Mouse (Mus musculus) CH12.LX (cell line): ENCODE data around the gene Tomm6.

ENCODE experiments used
- CTCF ChIP-seq, 2 experiments: IDR thresholded peaks in 1 of 2; conservative IDR thresholded peaks in 1 of 2; 2 replicates each; pipeline ENCODE4 v1.5.1; 2011 to 2012; ENCODE audit warnings: low read depth in 2 of 2, low read length in 2 of 2, improper control_type of control experiment in 1 of 2, inconsistent platforms in 1 of 2, mild to moderate bottlenecking in 1 of 2, moderate library complexity in 1 of 2
- E2F4 ChIP-seq: IDR thresholded peaks from 2 replicates; pipeline ENCODE4 v1.6.1; 2011; ENCODE audit warnings: low read depth, low read length, improper control_type of control experiment; ENCODE audit not compliant: insufficient replicate concordance
- EP300 ChIP-seq: IDR thresholded peaks from 2 replicates; pipeline ENCODE4 v1.6.1; 2011; ENCODE audit warnings: low read length, improper control_type of control experiment
- ETS1 ChIP-seq: conservative IDR thresholded peaks from 2 replicates; pipeline ENCODE4 v1.6.1; 2012; ENCODE audit warnings: low read depth, mild to moderate bottlenecking, inconsistent platforms, low read length, improper control_type of control experiment, moderate library complexity
- MYC ChIP-seq: IDR thresholded peaks from 2 replicates; pipeline ENCODE4 v1.6.1; 2011; ENCODE audit warnings: low read depth, mild to moderate bottlenecking, improper control_type of control experiment, low read length
- POLR2A ChIP-seq: IDR thresholded peaks from 2 replicates; pipeline ENCODE4 v1.6.1; 2011; ENCODE audit warnings: low read depth, mild to moderate bottlenecking, improper control_type of control experiment, low read length
- RAD21 ChIP-seq: IDR thresholded peaks from 2 replicates; pipeline ENCODE4 v1.6.1; 2011; ENCODE audit warnings: low read depth, mild to moderate bottlenecking, low read length, improper control_type of control experiment, moderate library complexity
- USF1 ChIP-seq: IDR thresholded peaks from 2 replicates; pipeline ENCODE4 v1.6.1; 2014; ENCODE audit warnings: low read depth, mild to moderate bottlenecking, inconsistent platforms, low read length, improper control_type of control experiment

DNA sequence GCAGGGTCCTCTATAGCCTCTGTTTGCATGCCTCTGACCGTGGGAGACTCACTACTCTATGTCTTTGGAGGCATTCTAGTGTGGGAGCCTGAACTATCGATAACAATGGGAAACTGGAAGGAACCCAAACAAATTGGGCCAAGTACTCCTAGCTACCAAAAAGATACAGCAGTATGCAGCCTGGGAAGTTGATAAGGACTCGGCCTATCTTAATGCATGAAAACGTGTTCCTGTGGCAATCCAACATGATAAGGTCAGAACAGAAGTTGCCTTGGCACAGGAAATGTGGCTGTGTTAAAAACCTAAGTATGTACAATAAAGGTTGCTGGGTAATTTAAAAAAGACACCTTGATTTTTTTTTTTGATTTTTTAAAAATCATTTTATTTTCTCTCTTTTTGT lies 33.0 kb upstream of the Tomm6 start:
- TF ChIP-seq EP300 (no peak), RAD21 (no peak), E2F4 (no peak), POLR2A (no peak), ETS1 (no peak), MYC (no peak), CTCF (conservative IDR thresholded peaks at IDR 0.05 in 1 of 2, IDR thresholded peaks at IDR 0.05 in 1 of 2; ENCODE audit: low read depth in 2 of 2, low read length in 2 of 2) (no peak), USF1 (no peak)
